Mouse (Mus musculus) cerebellum, adult 18-20 months (tissue): ENCODE results near the gene Zscan20.
A peak's percentile ranks its signal among the peaks of the same experiment; 100 is the strongest.
"Not testable (repeated sequence)": the region's sequence is repeated elsewhere in the genome, so short reads cannot be mapped to it uniquely, and the experiment has no call there.

ENCODE experiments used
- DNase-seq, 2 experiments: peaks; one replicate each; pipeline ENCODE4 v3.0.0; 2021

Gene Zscan20

GRCm38 (mm10) chr4:128613326-128613725 is 3.4 kb upstream of the Zscan20 start:
- DNase-seq = peak; percentile 61 to 68

DNA sequence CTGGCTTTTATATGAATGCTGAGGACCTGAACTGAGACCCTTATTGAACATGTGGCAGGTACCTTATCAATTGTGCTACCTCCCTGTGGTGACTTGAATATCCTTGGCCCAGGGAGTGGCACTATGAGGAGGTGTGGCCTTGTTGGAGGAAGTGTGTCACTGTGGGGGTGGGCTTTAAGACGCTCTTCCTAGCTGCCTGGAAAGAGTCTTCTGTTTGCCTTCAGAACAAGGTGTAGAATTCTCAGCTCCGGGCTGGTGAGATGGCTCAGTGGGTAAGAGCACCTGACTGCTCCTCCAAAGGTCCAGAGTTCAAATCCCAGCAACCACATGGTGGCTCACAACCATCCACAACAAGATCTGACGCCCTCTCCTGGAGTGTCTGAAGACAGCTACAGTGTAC is 1.8 kb upstream of the Zscan20 start:
- DNase-seq = not testable (repeated sequence)

GRCm38 (mm10) chr4:128610706-128611105 is 808 bp upstream of the Zscan20 start:
- DNase-seq = peak in 1 of 2 experiments; percentile 24

DNA sequence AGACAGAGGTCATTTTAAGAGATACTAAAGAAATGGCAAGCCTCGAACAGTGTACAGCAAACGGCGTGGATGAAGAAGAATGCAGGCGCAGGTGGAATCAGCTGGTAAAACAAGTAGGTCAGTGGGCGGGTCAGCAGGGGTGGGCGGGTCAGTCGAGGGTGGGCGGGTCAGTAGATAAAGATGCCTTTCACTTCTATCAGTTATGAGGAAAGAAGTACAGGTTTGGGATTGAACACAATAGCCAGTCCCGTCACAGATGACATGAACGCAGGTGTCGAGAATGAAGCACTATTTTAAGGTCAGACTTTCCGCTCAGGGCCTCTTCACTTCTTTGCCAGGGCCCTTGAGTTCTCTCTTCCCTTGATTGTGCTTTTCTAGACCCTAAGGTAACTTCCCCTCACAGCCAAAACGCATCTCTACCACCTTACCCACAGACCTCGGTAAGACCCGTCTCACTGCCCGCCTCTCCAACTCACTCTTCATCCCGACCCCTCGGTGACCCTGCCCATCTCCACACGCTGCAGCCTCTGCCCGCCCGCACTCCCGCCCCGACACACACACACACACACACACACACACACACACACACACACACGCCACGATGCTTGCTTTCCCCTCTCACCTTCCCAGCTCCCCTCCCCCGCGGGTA is 498 bp downstream of the Zscan20 start:
- DNase-seq = no peak

GRCm38 (mm10) chr4:128607661-128608060 is 2.2 kb downstream of the Zscan20 start:
- no peak for DNase-seq

DNA sequence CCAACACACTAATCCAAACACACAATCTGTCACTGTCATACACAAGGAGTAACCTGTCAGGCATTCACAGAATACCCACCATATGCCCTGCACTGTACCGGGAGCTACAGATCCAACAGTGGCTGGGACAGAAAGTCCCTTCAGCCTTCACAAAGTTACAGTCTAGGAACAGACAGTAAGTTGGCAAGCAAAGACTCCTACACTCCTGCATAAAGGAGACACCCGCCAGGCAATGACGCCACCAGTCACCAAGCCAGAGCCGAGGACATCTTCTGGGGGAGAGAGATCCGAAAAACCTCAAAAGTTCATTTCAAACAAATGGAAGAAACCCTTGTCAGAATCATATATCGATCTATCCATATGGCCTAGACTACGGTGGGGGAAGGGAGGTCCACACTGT is 3.3 kb downstream of the Zscan20 start:
- DNase-seq = no peak

DNA sequence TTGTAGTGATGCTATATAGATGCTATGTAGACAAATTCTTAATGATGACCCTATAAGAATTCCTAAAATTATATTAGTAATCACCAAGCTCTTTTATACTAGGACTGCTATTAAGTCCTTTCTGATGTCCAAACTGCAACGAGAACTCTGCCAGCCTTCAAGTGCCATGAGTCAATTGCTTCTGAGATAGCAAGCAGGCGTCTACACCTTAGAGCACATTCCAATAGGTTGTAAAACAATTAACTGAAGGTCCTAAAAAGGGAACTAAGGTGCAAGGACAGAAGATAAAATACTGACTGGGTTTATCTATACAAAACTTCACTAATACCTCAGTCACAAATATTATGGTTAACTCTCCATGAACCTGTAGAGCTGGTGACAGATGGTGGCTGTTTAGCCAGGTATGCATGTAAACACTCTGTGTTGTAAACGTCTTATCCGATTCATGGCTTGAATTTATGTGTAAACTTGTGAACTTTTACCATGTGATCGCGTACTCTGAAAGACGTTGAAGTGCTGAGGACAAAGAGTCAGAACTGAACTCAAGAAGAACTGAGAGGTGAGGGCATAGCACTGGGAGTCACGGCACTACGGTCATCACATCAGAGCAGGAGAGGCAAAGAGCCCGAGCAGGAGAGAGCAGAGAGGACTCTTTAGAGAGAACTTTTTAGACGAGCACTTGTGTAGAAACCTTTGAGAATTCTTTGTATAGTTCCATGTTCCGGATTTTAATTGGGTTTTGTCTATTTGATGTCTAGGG is 11.9 kb downstream of the Zscan20 start:
- DNase-seq = no peak

DNA sequence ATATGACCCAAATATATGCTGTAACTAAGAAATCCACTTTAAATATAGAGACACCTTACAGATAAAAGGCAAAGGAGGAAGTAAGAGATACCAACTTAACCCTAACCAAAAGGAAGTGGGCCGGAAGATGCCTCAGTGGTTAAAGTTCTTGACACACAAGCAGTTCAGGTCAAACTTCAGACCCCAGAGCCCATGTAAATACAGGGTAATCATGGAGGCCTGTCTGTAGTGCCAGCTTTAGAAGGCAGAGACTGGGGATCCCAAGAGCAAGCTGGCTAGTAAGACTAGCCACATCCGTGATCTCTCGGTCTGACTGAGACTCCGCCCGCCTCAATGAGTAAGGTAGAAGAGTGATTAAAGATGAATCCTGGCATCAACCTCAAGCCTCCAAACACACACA is 15.8 kb downstream of the Zscan20 start:
- DNase-seq = no peak

DNA sequence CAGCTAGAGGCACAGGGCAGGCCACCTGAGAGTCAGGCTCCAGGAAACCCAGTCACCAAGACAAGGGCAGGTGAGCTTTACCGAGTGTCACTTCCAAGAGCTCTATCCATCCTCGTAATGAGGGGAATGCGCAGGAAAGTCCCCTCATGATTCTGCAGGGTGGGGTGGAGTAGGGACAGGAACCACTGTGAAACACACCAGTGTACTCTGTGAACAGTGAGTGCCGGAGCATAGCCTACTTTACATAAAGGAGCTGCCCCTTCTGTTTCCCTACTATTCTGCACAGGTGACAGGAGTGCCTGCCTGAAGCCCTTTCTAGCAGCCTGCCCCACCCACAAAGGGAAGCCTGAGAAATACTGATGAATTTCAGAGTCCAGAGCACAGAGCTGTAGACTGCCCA is 16.6 kb downstream of the Zscan20 start:
- no peak for DNase-seq

GRCm38 (mm10) chr4:128579182-128579581 is 30.7 kb downstream of the Zscan20 start:
- no peak for DNase-seq

DNA sequence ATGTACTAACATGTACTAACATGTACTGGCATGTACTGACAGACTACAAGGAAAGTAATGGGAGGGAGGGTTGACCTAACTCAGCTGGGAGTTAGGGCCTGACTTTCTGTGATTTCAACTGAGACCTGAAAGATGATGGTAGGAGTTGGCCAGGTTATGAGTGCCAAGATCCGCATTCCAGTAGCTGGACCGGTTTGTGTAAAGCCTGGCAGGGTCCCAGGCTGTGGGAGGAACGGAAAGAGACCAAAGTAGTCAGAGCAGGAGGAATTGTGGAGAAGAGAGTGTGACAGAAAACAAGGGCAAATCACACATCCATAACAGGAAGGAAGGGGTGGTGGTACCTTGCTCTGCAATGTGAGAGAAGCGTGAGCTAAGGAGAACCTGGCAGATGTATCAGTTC is 34.1 kb downstream of the Zscan20 start:
- no peak for DNase-seq

DNA sequence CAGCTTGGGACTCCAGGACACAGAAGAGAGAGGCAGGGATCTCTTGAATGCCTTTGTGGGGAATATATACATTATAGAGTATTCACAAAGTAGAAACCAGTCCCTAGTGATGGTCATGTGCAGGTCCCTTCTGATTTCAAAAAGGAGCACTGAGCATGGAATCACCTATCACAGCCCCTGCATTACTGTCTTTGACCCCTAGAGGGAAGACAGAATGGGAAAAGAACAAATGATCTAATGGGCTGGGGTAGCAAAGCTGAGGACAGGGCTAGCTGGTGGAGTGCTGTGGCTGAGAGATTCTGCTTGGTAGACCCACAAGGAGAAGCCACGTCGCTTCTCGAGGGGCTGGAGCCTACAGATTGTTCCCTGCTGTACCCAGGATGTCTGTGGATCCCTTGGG is 49.6 kb downstream of the Zscan20 start:
- no peak for DNase-seq

- no peak for DNase-seq
Observed at GRCm38 (mm10) chr4:128554198-128554597, 55.7 kb downstream of the Zscan20 start.

DNA sequence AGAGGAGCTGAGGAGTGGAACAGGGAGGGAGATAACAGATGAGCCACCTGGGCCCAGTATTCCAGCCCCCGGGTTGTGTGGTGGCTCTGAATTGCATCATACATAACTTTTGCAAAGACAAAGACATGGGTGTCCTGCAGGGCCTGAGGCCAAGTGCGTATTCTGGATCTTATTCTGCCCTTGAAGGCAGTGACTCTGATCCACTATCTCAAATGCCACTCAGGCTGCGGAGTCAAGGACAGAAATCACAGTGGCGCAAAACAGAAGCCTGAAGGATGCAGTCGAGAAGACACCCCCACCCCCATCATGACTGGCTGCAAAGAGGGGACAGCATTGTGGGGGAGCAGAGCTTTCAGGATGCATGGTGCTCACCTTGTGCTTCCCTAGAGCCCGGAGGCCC is 59.1 kb downstream of the Zscan20 start:
- DNase-seq = no peak

- DNase-seq = not testable (repeated sequence)
Observed at GRCm38 (mm10) chr4:128543956-128544486, 65.9 kb downstream of the Zscan20 start.

DNA sequence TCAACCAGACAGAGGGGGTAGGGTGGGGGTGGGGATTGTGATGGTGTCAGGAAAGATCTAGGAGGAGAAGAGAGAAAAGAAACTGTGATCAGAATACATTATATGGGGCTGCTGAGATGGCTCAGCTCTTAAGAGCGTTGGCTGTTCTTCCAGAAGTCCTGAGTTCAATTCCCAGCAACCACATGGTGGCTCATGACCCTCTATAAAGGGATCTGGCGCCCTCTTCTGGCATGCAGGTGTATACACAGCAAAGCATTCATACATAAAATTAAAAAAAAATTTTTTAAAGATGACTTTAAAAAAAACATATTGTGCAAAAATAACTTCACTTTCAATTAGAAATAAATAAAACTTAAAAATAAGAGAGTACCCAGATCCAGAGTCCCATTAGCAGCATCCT is 66.5 kb downstream of the Zscan20 start:
- peak; percentile 30 to 49 for DNase-seq
